Mouse (Mus musculus) megakaryocyte, embryonic 14.5 days (primary cell): Measurements from ENCODE around the gene A4galt.

Experiments
- FLI1 ChIP-seq: IDR thresholded peaks from 2 replicates; pipeline ENCODE4 v1.6.1; 2012; ENCODE audit warnings: low read length, inconsistent platforms, mixed read lengths
- GATA1 ChIP-seq: IDR thresholded peaks from 3 replicates; pipeline ENCODE4 v1.6.1; 2012; ENCODE audit warnings: mixed read lengths, low read length, inconsistent platforms, borderline replicate concordance

- TF ChIP-seq FLI1 (no peak), GATA1 (no peak)
Measured at GRCm38 (mm10) chr15:83223208-83223962, 28.2 kb downstream of the A4galt start.
